Mouse (Mus musculus): Measurements from ENCODE around the gene Tcaf1. TPM values are rescaled to one million over a fixed set of nuclear protein-coding genes. Genes with fewer than 3 reads are reported as not detected.

The Tcaf1 gene
- 214 and 216 TPM in 2 replicates for polyA plus RNA-seq (2015; fragmentation: Nextera tagmentation; extraction: Ambion mirVana)

GRCm38 (mm10) chr6:42709291-42710211 lies at the start of gene Tcaf1:
Tcaf1 (minus strand) TSS chr6:42710088.
- Histone ChIP-seq H3K9ac (ENCODE audit: low read depth, low read length) (peak within 1 kb of the TSS; percentile 98), H3K4me3 (ENCODE audit: low read length) (peak within 1 kb of the TSS; percentile 78), H3K27me3 (replicated peaks; ENCODE audit: control insufficient read depth, insufficient read depth, low read length) (no peaks in the 10 kb centered on the region), H3K4me1 (ENCODE audit: control insufficient read depth, insufficient read depth, low read depth, low read length) (peaks cover 19% of the 10 kb centered on the region), H3K36me3 (ENCODE audit: control insufficient read depth, insufficient read depth, low read length) (no peaks in the 10 kb centered on the region), H3K9me3 (ENCODE audit: control insufficient read depth, low read length) (no peaks in the 10 kb centered on the region), H3K27ac (ENCODE audit: low read depth, low read length) (peak within 1 kb of the TSS; percentile 96), H3K4me2 (ENCODE audit: low read length) (peak within 1 kb of the TSS; percentile 57)
- under 1% methylated on average over 28 of the region's 28 CpGs for WGBS
- peak; percentile 100 for ATAC-seq

DNA sequence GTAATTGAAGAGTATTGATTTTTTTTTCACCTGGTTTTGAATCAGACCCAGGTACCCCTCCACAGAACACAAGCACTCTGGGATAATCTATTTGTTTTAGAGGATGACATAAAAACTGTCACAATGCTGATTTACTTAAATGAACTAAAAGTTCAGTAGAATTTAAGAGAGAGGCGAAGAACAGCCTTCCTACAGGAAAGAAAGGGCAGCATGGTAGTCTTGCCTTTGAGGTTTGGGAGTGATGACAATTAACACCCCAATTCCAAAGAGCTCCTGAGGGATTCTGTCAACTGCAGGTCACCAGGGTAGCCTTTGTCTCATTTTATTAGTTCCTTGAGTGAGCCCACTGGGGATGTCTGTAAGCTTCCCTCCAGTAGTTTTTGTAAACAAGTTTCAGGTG lies 46.2 kb upstream of the Tcaf1 start, which contains the start of gene Olfr38:
Olfr38 (plus strand) TSS at position 301 of the 400 bp plus-strand sequence.
- ATAC-seq: no peak
- no peaks in the 10 kb centered on the region for H3K4me1 ChIP-seq (ENCODE audit: control insufficient read depth, insufficient read depth, low read depth, low read length)
- H3K4me3 ChIP-seq (ENCODE audit: low read length): no peak within 1 kb of the TSS
- H3K9ac ChIP-seq (ENCODE audit: low read depth, low read length): no peak within 1 kb of the TSS
- H3K27me3 ChIP-seq (replicated peaks; ENCODE audit: control insufficient read depth, insufficient read depth, low read length): no peaks in the 10 kb centered on the region
- H3K27ac ChIP-seq (ENCODE audit: low read depth, low read length): no peak within 1 kb of the TSS
- H3K4me2 ChIP-seq (ENCODE audit: low read length): no peak within 1 kb of the TSS
- 87% methylated on average over 1 of the region's 1 CpGs for WGBS
- no peaks in the 10 kb centered on the region for H3K36me3 ChIP-seq (ENCODE audit: control insufficient read depth, insufficient read depth, low read length)
- no peaks in the 10 kb centered on the region for H3K9me3 ChIP-seq (ENCODE audit: control insufficient read depth, low read length)

DNA sequence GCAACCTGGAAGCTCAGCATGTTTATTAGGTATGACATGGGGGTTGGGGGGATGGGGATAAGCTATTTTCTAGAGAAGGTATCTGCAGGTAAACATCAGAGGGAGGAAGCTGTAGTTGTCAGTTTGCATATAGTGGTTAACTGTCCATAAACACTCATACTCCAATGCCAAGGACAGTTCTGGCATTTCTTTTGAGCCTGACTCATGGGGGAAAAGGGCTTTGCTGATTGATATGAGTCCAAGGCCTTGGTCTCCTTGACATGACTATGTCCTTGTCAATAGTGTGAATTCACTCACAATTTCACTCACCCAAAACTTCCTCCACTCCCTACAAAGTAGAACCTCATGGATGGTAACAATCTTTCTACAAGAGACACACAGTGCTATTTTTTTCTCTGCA lies 38.0 kb upstream of the Tcaf1 start:
- Histone ChIP-seq H3K4me3 (ENCODE audit: low read length) (no peak overlapping the region), H3K9ac (ENCODE audit: low read depth, low read length) (no peak overlapping the region), H3K4me2 (ENCODE audit: low read length) (no peak overlapping the region), H3K27me3 (replicated peaks; ENCODE audit: control insufficient read depth, insufficient read depth, low read length) (no peaks in the 10 kb centered on the region), H3K4me1 (ENCODE audit: control insufficient read depth, insufficient read depth, low read depth, low read length) (no peaks in the 10 kb centered on the region), H3K27ac (ENCODE audit: low read depth, low read length) (no peak overlapping the region), H3K36me3 (ENCODE audit: control insufficient read depth, insufficient read depth, low read length) (no peaks in the 10 kb centered on the region), H3K9me3 (ENCODE audit: control insufficient read depth, low read length) (no peaks in the 10 kb centered on the region)
- ATAC-seq: no peak

- H3K9me3 ChIP-seq (ENCODE audit: control insufficient read depth, low read length): no peaks in the 10 kb centered on the region
- H3K4me2 ChIP-seq (ENCODE audit: low read length): no peak overlapping the region
- 78% methylated on average over 5 of the region's 5 CpGs for WGBS
- H3K27me3 ChIP-seq (replicated peaks; ENCODE audit: control insufficient read depth, insufficient read depth, low read length): no peaks in the 10 kb centered on the region
- no peak for ATAC-seq
- no peak overlapping the region for H3K27ac ChIP-seq (ENCODE audit: low read depth, low read length)
- no peak overlapping the region for H3K9ac ChIP-seq (ENCODE audit: low read depth, low read length)
- H3K4me1 ChIP-seq (ENCODE audit: control insufficient read depth, insufficient read depth, low read depth, low read length): no peaks in the 10 kb centered on the region
- no peaks in the 10 kb centered on the region for H3K36me3 ChIP-seq (ENCODE audit: control insufficient read depth, insufficient read depth, low read length)
- no peak overlapping the region for H3K4me3 ChIP-seq (ENCODE audit: low read length)
Measured at GRCm38 (mm10) chr6:42742303-42742702, 32.4 kb upstream of the Tcaf1 start.

GRCm38 (mm10) chr6:42739071-42739470 lies 29.2 kb upstream of the Tcaf1 start, which contains the start of gene Olfr453:
Olfr453 (plus strand) TSS chr6:42739371.
- Histone ChIP-seq H3K36me3 (ENCODE audit: control insufficient read depth, insufficient read depth, low read length) (no peaks in the 10 kb centered on the region), H3K27me3 (replicated peaks; ENCODE audit: control insufficient read depth, insufficient read depth, low read length) (no peaks in the 10 kb centered on the region), H3K4me3 (ENCODE audit: low read length) (no peak within 1 kb of the TSS), H3K27ac (ENCODE audit: low read depth, low read length) (no peak within 1 kb of the TSS), H3K9me3 (ENCODE audit: control insufficient read depth, low read length) (no peaks in the 10 kb centered on the region), H3K4me1 (ENCODE audit: control insufficient read depth, insufficient read depth, low read depth, low read length) (no peaks in the 10 kb centered on the region), H3K4me2 (ENCODE audit: low read length) (no peak within 1 kb of the TSS), H3K9ac (ENCODE audit: low read depth, low read length) (no peak within 1 kb of the TSS)
- no peak for ATAC-seq
- WGBS: 96% methylated on average over 1 of the region's 1 CpGs

GRCm38 (mm10) chr6:42717973-42718372 lies 8.1 kb upstream of the Tcaf1 start:
- H3K9ac ChIP-seq (ENCODE audit: low read depth, low read length): no peak overlapping the region
- H3K4me2 ChIP-seq (ENCODE audit: low read length): no peak overlapping the region
- no peaks in the 10 kb centered on the region for H3K9me3 ChIP-seq (ENCODE audit: control insufficient read depth, low read length)
- no peaks in the 10 kb centered on the region for H3K36me3 ChIP-seq (ENCODE audit: control insufficient read depth, insufficient read depth, low read length)
- no peak for ATAC-seq
- H3K27ac ChIP-seq (ENCODE audit: low read depth, low read length): no peak overlapping the region
- no peaks in the 10 kb centered on the region for H3K27me3 ChIP-seq (replicated peaks; ENCODE audit: control insufficient read depth, insufficient read depth, low read length)
- H3K4me3 ChIP-seq (ENCODE audit: low read length): no peak overlapping the region
- no peaks in the 10 kb centered on the region for H3K4me1 ChIP-seq (ENCODE audit: control insufficient read depth, insufficient read depth, low read depth, low read length)

GRCm38 (mm10) chr6:42714668-42715067 lies 4.8 kb upstream of the Tcaf1 start:
- ATAC-seq: no peak
- H3K27ac ChIP-seq (ENCODE audit: low read depth, low read length): no peak overlapping the region
- H3K9me3 ChIP-seq (ENCODE audit: control insufficient read depth, low read length): no peaks in the 10 kb centered on the region
- H3K9ac ChIP-seq (ENCODE audit: low read depth, low read length): no peak overlapping the region
- H3K27me3 ChIP-seq (replicated peaks; ENCODE audit: control insufficient read depth, insufficient read depth, low read length): no peaks in the 10 kb centered on the region
- no peak overlapping the region for H3K4me2 ChIP-seq (ENCODE audit: low read length)
- H3K36me3 ChIP-seq (ENCODE audit: control insufficient read depth, insufficient read depth, low read length): no peaks in the 10 kb centered on the region
- no peak overlapping the region for H3K4me3 ChIP-seq (ENCODE audit: low read length)
- 75% methylated on average over 8 of the region's 8 CpGs for WGBS
- no peaks in the 10 kb centered on the region for H3K4me1 ChIP-seq (ENCODE audit: control insufficient read depth, insufficient read depth, low read depth, low read length)

DNA sequence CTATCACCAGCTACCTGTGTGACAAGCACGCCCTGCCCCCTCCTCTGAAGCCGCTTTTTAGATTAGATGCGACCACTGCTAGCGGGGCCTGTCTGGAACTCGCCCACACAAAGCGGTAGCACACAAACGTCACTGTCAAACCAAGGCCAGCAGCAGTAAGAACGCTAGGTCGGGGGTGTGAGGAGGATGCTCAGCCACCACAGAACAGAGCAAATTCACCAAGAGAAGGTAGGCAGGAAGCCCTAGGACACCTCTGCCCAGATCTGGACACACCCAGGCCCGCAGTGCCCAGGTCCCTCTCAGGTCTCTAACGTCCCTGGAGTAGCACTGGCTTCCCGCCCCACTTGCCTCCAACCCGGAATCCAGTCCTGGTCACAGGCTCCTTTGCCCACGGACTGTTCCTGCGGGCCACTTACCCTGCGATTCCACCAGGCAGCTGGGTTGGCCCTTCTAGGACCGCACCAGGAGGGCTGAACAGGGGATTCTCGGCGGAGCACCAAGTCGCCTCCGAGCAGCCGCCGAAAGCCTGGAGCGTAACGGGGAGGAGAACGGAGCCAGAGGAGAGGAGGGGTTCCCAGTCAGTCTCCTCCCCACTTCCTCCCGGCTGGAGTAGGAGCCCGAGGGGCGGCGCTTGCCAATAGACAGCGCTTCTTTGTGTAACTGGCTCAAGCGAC lies 17.2 kb downstream of the Tcaf1 start:
- Histone ChIP-seq H3K9ac (ENCODE audit: low read depth, low read length) (peak overlapping the region; percentile 82), H3K9me3 (ENCODE audit: control insufficient read depth, low read length) (no peaks in the 10 kb centered on the region), H3K4me2 (ENCODE audit: low read length) (peak overlapping the region; percentile 88), H3K36me3 (ENCODE audit: control insufficient read depth, insufficient read depth, low read length) (peaks cover 4% of the 10 kb centered on the region), H3K4me1 (ENCODE audit: control insufficient read depth, insufficient read depth, low read depth, low read length) (peaks cover 22% of the 10 kb centered on the region), H3K27me3 (replicated peaks; ENCODE audit: control insufficient read depth, insufficient read depth, low read length) (no peaks in the 10 kb centered on the region), H3K4me3 (ENCODE audit: low read length) (peak overlapping the region; percentile 55), H3K27ac (ENCODE audit: low read depth, low read length) (peak overlapping the region; percentile 91)
- WGBS: under 1% methylated on average over 31 of the region's 32 CpGs
- ATAC-seq: peak; percentile 92

GRCm38 (mm10) chr6:42692154-42692516 lies 17.8 kb downstream of the Tcaf1 start:
- Histone ChIP-seq H3K27me3 (replicated peaks; ENCODE audit: control insufficient read depth, insufficient read depth, low read length) (no peaks in the 10 kb centered on the region), H3K27ac (ENCODE audit: low read depth, low read length) (peak overlapping the region; percentile 91), H3K36me3 (ENCODE audit: control insufficient read depth, insufficient read depth, low read length) (peaks cover 4% of the 10 kb centered on the region), H3K9ac (ENCODE audit: low read depth, low read length) (peak overlapping the region; percentile 82), H3K9me3 (ENCODE audit: control insufficient read depth, low read length) (no peaks in the 10 kb centered on the region), H3K4me2 (ENCODE audit: low read length) (peak overlapping the region; percentile 88), H3K4me1 (ENCODE audit: control insufficient read depth, insufficient read depth, low read depth, low read length) (peaks cover 22% of the 10 kb centered on the region), H3K4me3 (ENCODE audit: low read length) (peak overlapping the region; percentile 55)
- 0% methylated on average over 8 of the region's 10 CpGs for WGBS
- peak; percentile 88 for ATAC-seq

Measured in hindbrain, embryonic 16.5 days (tissue).